Mouse (Mus musculus) G1E (cell line): ENCODE measurements around the gene Cdkl5.

Experiments used
- CTCF ChIP-seq: IDR thresholded peaks from 2 replicates; pipeline ENCODE4 v1.5.1; 2012; ENCODE audit warnings: low read depth, low read length, inconsistent platforms, mixed read lengths
- GATA1 ChIP-seq: IDR thresholded peaks from 2 replicates; pipeline ENCODE4 v1.6.1; 2012; ENCODE audit warnings: borderline replicate concordance, low read length, inconsistent platforms, mixed read lengths

DNA sequence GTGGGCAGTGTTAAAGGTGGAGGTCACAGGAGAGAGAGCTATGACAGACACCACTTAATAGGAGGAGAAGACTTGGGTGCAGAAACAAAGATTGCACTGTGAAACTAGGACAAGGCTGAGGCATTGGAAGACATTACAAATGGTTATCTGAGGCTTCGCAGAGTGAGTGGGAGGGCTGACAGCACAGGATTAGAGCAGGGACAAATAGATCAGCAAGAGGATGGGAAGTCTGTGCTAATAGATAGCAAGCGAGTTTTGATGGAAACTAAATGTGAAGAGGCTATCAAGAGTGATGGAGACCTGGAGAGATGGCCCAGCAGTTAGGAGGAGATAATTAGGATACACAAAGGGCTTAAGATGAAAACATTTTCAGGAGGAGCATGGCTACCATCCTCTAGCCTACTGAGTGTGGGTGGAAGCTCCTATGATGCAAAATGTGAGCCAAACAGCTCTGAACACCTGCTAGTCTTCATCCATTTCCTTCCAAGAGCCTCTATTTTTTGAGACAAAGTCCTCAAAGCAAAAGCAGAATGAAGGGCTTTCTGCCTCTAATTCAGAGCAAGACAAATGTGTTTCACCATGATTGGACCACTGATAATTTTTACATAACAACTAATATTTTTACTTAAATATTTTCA lies 89.3 kb downstream of the Cdkl5 start:
- TF ChIP-seq CTCF = no peak
- TF ChIP-seq GATA1 = no peak
